Mouse (Mus musculus) embryonic facial prominence, embryonic 14.5 days (tissue): ENCODE measurements around the gene Limch1. TPM values are rescaled to one million over a fixed set of nuclear protein-coding genes. Genes with fewer than 3 reads are reported as not detected.

ENCODE experiments used
- ATAC-seq: fragments of 200-750 bp; cut with Nextera tagmentation; 2 replicates; pipeline ENCODE4 v1.8.0; 2017; ENCODE audit warnings: low read depth, moderate number of reproducible peaks, moderate TSS enrichment
- DNase-seq: peaks from one replicate; pipeline ENCODE4 v3.0.0-alpha.2; 2015; ENCODE audit warnings: low spot score
- H3K27ac ChIP-seq: fragments of 300-500 bp; sonication (generic); replicated peaks from 2 replicates; pipeline ENCODE4 v1.5.1; 2014; ENCODE audit warnings: low read depth, mild to moderate bottlenecking, low read length, moderate library complexity
- H3K27me3 ChIP-seq: fragments of 300-500 bp; sonication (generic); replicated peaks from 2 replicates; pipeline ENCODE4 v1.6.1; 2014; ENCODE audit warnings: low read length; ENCODE audit not compliant: control insufficient read depth, insufficient read depth
- H3K36me3 ChIP-seq: fragments of 300-500 bp; sonication (generic); 2 replicates; pipeline ENCODE4 v1.6.1; 2014; ENCODE audit warnings: low read length, mixed read lengths; ENCODE audit not compliant: control insufficient read depth, insufficient read depth
- H3K4me1 ChIP-seq: fragments of 300-500 bp; sonication (generic); 2 replicates; pipeline ENCODE4 v1.6.1; 2014; ENCODE audit warnings: antibody characterized with exemption, low read length; ENCODE audit not compliant: control insufficient read depth, insufficient read depth
- H3K4me2 ChIP-seq: fragments of 300-500 bp; sonication (generic); 2 replicates; pipeline ENCODE4 v1.6.1; 2014; ENCODE audit warnings: low read depth, mild to moderate bottlenecking, low read length, moderate library complexity, mixed read lengths
- H3K4me3 ChIP-seq: fragments of 300-500 bp; sonication (generic); 2 replicates; pipeline ENCODE4 v1.5.1; 2014; ENCODE audit warnings: low read depth, mild to moderate bottlenecking, low read length
- H3K9ac ChIP-seq: fragments of 300-500 bp; sonication (generic); 2 replicates; pipeline ENCODE4 v1.6.1; 2014; ENCODE audit warnings: low read depth, mild to moderate bottlenecking, low read length, moderate library complexity, mixed read lengths
- H3K9me3 ChIP-seq: fragments of 300-500 bp; sonication (generic); 2 replicates; pipeline ENCODE4 v1.6.1; 2016; ENCODE audit warnings: low read length; ENCODE audit not compliant: control insufficient read depth
- WGBS: fragments of 180-500 bp; shearing (Covaris S2); extraction: QIAGEN DNeasy Blood & Tissue Kit; methylation state at CpG from one replicate; pipeline ENCODE4 v1.1.7; 2014; 5-methylcytosine and 5-hydroxymethylcytosine counted together
- polyA plus RNA-seq: library from polyadenylated mRNA; unstranded; fragments of >200 nt; fragmentation: Nextera tagmentation; extraction: Ambion mirVana; gene quantifications from 2 replicates; pipeline ENCODE4 v1.2.1, GENCODE M21; 2014

The Limch1 gene
- polyA plus RNA-seq, 1 experiment from 2014 or later, result 71.1 TPM

DNA sequence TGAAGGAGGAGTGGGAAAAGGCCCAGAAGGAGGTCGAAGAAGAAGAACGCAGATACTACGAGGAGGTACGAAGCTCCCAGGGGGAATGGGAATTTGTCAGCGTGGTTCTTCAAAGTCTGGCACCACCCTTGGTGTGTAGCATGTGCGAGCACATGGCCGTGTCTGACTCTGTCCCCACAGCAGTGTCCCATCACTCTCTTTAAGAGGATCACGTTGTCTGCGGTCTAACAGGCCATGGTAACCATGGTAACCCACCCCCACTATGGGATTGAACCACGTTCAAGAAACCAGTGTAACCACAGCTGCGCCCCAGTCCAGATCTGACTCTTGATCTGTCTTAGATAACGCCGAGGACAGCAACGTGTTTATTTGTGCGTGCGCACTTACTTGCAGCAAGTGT is 283.2 kb downstream of the Limch1 start:
- 72% methylated on average over 16 of the region's 16 CpGs for WGBS
- Histone ChIP-seq H3K27ac (no peak overlapping the region), H3K4me2 (no peak overlapping the region), H3K4me1 (no peaks in the 10 kb centered on the region), H3K9me3 (no peaks in the 10 kb centered on the region), H3K4me3 (no peak overlapping the region), H3K36me3 (peaks cover 38% of the 10 kb centered on the region), H3K27me3 (no peaks in the 10 kb centered on the region), H3K9ac (no peak overlapping the region)
- no peak for ATAC-seq
- DNase-seq, result no peak

DNA sequence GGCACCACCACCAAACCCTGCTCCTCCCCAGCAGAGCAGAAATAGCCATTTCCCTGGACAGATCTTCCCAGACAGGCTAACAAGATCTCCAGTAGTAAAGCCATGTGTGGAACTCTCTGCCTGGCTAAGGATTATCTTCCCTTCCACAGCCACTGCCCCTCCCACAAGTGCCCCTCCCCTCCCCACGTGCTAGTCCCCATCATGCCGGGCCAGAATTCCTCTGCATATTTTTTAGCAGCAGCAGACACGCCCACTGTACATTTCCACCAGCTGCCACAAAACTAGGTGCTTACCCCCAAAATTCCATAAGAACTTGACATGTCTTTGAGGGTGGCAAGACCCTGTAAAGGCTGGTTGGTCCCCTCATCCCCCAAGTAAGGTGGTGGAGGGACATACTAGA is 284.3 kb downstream of the Limch1 start:
- H3K36me3 ChIP-seq, result peaks cover 49% of the 10 kb centered on the region
- DNase-seq (no peak), ATAC-seq (no peak)
- H3K27ac ChIP-seq, result no peak overlapping the region
- 32% methylated on average over 3 of the region's 3 CpGs for WGBS
- H3K9ac ChIP-seq, result no peak overlapping the region
- no peaks in the 10 kb centered on the region for H3K9me3 ChIP-seq
- no peak overlapping the region for H3K4me3 ChIP-seq
- no peaks in the 10 kb centered on the region for H3K4me1 ChIP-seq
- H3K4me2 ChIP-seq, result no peak overlapping the region
- no peaks in the 10 kb centered on the region for H3K27me3 ChIP-seq

DNA sequence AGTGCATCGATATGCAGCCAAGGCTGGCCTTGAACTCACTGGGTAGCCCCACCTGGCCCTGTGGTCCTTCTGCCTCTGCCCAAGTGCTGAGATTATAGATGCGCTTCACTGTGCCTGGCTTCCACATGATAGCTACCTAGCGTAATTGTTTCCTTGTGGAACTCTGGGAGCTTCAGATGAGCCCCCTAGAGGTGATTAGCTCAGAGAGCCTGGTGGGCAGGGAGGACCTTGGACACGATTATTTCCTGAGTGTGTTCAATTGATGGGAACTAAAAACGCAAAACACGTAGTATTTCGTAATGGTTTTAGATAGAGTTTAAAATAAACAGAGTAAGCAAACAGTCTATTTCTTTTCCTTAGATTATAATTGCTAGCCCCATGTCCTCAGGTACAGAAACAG is 287.0 kb downstream of the Limch1 start:
- DNase-seq (no peak), ATAC-seq (no peak)
- H3K4me2 ChIP-seq, result no peak overlapping the region
- H3K4me1 ChIP-seq, result no peaks in the 10 kb centered on the region
- H3K27ac ChIP-seq, result no peak overlapping the region
- H3K4me3 ChIP-seq, result no peak overlapping the region
- no peaks in the 10 kb centered on the region for H3K9me3 ChIP-seq
- H3K9ac ChIP-seq, result no peak overlapping the region
- WGBS, result 73% methylated on average over 7 of the region's 7 CpGs
- H3K27me3 ChIP-seq, result no peaks in the 10 kb centered on the region
- peaks cover 51% of the 10 kb centered on the region for H3K36me3 ChIP-seq

DNA sequence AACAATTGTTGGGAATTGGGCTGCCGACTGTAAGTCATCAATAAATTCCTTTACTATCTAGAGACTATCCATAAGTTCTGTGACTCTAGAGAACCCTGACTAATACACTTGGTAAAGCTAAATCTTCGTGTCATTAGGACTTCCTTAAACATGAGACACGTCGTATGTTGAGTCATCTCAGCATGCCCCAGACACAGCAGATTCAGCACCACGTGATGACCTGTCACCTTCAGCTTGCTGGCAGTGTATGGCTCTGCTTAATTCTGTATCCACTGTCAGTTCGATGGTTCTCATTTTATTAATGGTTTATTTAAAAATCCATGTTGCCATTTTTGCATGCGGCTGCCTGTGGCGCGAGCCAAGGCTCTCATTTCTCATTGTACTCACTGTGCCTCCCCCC is 298.3 kb downstream of the Limch1 start:
- no peaks in the 10 kb centered on the region for H3K9me3 ChIP-seq
- H3K4me3 ChIP-seq, result no peak overlapping the region
- no peaks in the 10 kb centered on the region for H3K27me3 ChIP-seq
- H3K4me1 ChIP-seq, result no peaks in the 10 kb centered on the region
- no peak overlapping the region for H3K4me2 ChIP-seq
- 83% methylated on average over 8 of the region's 9 CpGs for WGBS
- no peak for DNase-seq
- H3K9ac ChIP-seq, result no peak overlapping the region
- no peak for ATAC-seq
- no peak overlapping the region for H3K27ac ChIP-seq
- H3K36me3 ChIP-seq, result peaks cover 18% of the 10 kb centered on the region; the same call in 1 of the 2 replicates

DNA sequence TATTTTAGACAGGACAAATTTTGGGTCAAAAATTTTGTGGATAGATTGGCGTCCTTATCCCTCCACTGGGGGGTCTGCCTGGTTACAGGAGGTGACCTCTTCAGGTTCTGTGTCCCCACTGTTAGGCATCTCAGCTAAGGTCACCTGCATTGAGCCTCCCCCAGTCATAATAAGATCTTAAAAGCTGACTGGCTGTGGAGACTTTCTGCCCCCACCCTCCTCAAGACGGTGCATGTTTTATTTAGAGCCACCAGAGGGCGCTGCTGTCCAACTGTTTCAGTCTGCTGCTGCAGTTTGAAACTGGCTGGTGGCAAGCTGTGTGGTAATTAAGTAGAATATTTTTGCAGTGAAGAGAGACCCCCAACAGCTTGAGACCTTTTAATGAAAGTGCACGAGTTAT is 302.4 kb downstream of the Limch1 start:
- H3K4me1 ChIP-seq, result no peaks in the 10 kb centered on the region
- ATAC-seq, result peak; percentile 67; the same call in 1 of the 2 replicates
- no peak overlapping the region for H3K4me2 ChIP-seq
- no peak overlapping the region for H3K27ac ChIP-seq
- H3K9me3 ChIP-seq, result no peaks in the 10 kb centered on the region
- no peak overlapping the region for H3K4me3 ChIP-seq
- no peak overlapping the region for H3K9ac ChIP-seq
- no peaks in the 10 kb centered on the region for H3K27me3 ChIP-seq
- DNase-seq, result peak; percentile 87
- H3K36me3 ChIP-seq, result peaks cover 30% of the 10 kb centered on the region; the same call in 1 of the 2 replicates
- WGBS, result 14% methylated on average over 4 of the region's 4 CpGs

DNA sequence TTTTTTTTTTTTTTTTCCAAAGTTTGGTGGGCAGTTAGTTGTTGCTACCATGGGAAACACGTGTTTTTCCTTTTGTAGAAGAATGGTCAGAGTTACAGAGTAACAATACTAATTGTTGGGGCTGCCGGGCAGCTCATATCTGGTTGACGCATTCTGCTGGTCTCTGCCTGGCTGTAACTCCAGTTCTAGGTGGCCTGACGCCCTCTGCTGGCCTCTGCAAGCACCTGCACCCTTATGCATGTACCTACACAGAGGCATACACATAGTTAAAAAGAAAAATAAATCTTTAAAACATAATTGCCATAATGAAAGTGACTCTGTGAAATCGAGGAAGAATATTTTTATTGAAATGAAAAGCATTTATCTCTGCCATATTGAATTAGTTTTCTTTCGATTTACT is 312.2 kb downstream of the Limch1 start:
- H3K27me3 ChIP-seq, result no peaks in the 10 kb centered on the region
- no peaks in the 10 kb centered on the region for H3K36me3 ChIP-seq
- no peak overlapping the region for H3K4me3 ChIP-seq
- H3K4me1 ChIP-seq, result no peaks in the 10 kb centered on the region
- no peak overlapping the region for H3K27ac ChIP-seq
- DNase-seq (no peak), ATAC-seq (no peak)
- H3K9me3 ChIP-seq, result no peaks in the 10 kb centered on the region
- WGBS, result 85% methylated on average over 6 of the region's 6 CpGs
- no peak overlapping the region for H3K4me2 ChIP-seq
- H3K9ac ChIP-seq, result no peak overlapping the region

DNA sequence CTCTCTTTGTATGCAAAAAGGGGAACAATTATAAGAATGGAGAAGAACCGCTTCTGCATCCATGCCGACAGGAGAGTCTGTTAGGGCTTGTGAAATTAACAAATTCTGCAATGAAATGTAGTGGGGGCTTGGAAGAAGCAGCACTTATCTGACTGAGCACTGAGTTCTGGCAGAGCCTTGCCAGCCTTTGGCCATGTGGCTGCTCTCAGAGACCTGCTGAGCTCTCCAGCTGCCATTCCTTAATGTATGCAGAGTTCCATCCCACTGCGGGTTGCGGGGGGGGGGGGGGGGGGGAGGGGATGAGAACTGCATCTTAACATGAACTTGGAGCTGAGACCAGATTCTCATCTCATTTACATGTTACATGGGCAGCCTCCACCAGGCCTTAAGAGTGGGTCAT is 314.9 kb downstream of the Limch1 start:
- Histone ChIP-seq H3K9ac (no peak overlapping the region), H3K4me1 (no peaks in the 10 kb centered on the region), H3K27ac (no peak overlapping the region), H3K36me3 (no peaks in the 10 kb centered on the region), H3K4me3 (no peak overlapping the region), H3K4me2 (no peak overlapping the region), H3K9me3 (no peaks in the 10 kb centered on the region), H3K27me3 (no peaks in the 10 kb centered on the region)
- no peak for DNase-seq
- ATAC-seq, result no peak
- WGBS, result 50% methylated on average over 3 of the region's 4 CpGs

DNA sequence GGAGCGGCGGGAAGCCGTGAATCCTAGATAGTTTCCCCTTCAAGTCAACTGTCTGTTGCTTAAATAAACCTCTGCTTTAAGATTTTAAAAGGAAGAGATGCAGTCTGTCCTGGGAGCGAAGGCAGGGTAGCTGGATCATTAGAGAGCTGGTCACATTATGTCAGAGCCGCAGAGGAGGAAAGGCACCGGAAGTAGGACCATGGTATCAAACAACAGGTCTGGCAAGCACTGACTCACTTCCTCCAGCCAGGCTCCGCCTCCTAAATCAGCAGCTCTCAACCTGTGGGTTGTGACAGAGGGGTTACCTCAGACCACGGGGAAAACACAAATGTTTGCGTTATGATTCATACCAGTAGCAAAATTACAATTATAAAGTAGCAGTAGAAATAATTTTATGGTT is 318.0 kb downstream of the Limch1 start:
- 80% methylated on average over 9 of the region's 9 CpGs for WGBS
- no peak overlapping the region for H3K27ac ChIP-seq
- no peak overlapping the region for H3K4me2 ChIP-seq
- H3K9me3 ChIP-seq, result no peaks in the 10 kb centered on the region
- DNase-seq (no peak), ATAC-seq (no peak)
- H3K27me3 ChIP-seq, result no peaks in the 10 kb centered on the region
- H3K4me3 ChIP-seq, result no peak overlapping the region
- no peak overlapping the region for H3K9ac ChIP-seq
- no peaks in the 10 kb centered on the region for H3K36me3 ChIP-seq
- H3K4me1 ChIP-seq, result no peaks in the 10 kb centered on the region

DNA sequence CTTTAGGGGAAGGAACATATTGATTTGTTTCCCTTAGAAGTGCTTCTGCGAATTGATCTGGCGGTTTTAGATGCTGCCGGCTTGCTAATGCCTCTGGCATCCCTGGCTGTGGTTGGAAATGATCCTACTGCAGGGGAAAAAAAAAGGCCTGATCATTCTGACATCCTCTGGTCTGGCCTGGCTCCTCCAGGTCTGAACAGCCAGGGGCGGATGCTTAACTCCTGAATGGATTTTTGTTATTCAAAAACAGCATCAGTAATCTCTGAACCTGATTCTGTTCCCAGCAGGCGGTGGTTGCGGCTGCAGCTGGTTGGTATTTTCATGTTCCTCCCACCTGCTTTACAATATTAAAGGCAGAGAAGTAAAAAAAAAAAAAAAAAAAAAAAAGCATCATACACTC is 337.5 kb downstream of the Limch1 start:
- no peak overlapping the region for H3K9ac ChIP-seq
- H3K27me3 ChIP-seq, result no peaks in the 10 kb centered on the region
- no peak overlapping the region for H3K4me2 ChIP-seq
- H3K36me3 ChIP-seq, result no peaks in the 10 kb centered on the region
- DNase-seq (no peak), ATAC-seq (no peak)
- H3K9me3 ChIP-seq, result peaks cover 12% of the 10 kb centered on the region; the same call in 1 of the 2 replicates
- 27% methylated on average over 6 of the region's 6 CpGs for WGBS
- no peaks in the 10 kb centered on the region for H3K4me1 ChIP-seq
- no peak overlapping the region for H3K4me3 ChIP-seq
- no peak overlapping the region for H3K27ac ChIP-seq
